Mouse (Mus musculus) spleen, adult 2 months (tissue): ENCODE results near the gene Tle3.

Experiments used
- CTCF ChIP-seq: fragments of 200-500 bp; IDR thresholded peaks from 2 replicates; pipeline ENCODE4 v1.5.1; 2011; ENCODE audit warnings: mild to moderate bottlenecking, inconsistent platforms; ENCODE audit not compliant: insufficient read depth, insufficient read length, insufficient replicate concordance; ENCODE audit errors: extremely low read depth
- POLR2A ChIP-seq: fragments of 200-500 bp; IDR thresholded peaks from 2 replicates; pipeline ENCODE4 v1.6.1; 2011; ENCODE audit warnings: low read depth, low read length, inconsistent platforms

DNA sequence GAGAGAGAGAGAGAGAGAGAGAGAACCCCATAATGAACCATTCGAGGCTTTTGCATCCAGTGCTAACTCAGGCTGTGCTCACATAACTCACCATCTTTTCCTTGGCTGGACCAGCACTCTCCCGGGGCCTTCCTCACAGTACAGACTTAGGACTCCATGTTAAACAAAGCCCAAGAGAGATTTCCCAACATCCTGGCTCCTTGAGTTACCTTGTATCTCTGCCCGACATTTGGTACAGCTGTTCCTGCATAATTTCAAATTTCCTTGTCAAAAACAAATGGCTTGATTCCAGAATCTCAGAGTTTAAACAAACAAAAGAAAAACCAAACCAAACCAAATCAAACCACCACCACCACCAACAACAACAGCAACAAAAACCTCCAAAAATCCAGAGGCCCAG, 55.7 kb downstream of the Tle3 start:
- TF ChIP-seq CTCF (no peak), POLR2A (no peak)
